Mouse (Mus musculus): ENCODE data around the gene Loxl3.

Loxl3 gene

GRCm38 (mm10) chr6:83033249-83034185, at the start of gene Loxl3, which contains the start of gene Dok1:
Gene Loxl3 (plus strand): TSS chr6:83034173.
Gene Dok1 (minus strand): TSS chr6:83033471.
- no peak for DNase-seq

DNA sequence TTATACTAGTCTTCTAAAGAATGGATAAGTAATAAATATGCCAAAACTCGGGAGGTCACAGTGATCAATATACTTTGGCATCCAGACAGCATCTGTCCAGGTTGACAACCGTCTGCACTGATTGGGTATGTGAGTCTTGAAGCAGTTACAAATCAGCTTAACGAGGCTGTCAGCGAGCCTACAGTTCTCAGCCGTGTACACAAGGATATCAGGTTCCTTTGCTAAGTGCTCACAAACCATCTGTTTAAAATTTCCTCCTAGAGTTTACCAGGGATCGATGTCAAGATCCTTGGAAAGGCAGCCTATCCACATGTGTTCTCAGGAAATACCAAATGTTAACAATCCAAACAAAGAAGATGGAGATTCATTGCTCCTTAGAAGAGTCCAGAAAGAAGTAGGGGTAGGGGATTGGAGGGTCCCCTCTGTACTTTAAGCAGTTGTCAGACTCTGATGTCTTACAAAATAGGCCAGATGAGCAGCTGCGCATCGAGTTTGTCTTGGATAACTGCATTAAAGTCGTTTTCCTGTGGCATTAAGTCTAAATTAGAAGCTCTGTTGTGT, 46.5 kb upstream of the Loxl3 start:
- DNase-seq: no peak

DNA sequence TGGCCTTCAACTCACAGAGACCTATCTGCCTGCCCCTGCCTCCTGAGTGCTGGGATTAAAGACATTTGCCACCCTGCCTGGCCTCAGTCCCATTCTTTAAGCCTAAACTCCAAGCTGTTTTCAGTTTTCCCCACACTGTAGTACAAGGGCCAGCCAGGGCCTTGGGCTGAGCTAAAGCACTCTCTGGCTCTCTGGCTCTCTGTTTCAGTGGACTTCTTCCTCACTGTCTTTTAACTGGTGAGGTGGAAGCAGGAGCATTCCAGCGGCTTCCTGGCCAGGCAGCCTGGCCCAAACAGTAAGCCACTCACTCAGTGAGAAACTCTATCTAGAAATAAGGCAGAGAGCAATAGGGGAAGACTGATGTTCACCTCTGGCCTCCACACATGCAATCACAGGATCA, 40.3 kb upstream of the Loxl3 start:
- no peak for DNase-seq

GRCm38 (mm10) chr6:82994372-82994771, 39.6 kb upstream of the Loxl3 start:
- no peak for DNase-seq

GRCm38 (mm10) chr6:82996740-82997315, 37.1 kb upstream of the Loxl3 start:
- DNase-seq: peak; percentile 81

GRCm38 (mm10) chr6:82997511-82998102, 36.4 kb upstream of the Loxl3 start:
- DNase-seq: no peak

GRCm38 (mm10) chr6:82998326-82998725, 35.6 kb upstream of the Loxl3 start:
- DNase-seq: no peak

DNA sequence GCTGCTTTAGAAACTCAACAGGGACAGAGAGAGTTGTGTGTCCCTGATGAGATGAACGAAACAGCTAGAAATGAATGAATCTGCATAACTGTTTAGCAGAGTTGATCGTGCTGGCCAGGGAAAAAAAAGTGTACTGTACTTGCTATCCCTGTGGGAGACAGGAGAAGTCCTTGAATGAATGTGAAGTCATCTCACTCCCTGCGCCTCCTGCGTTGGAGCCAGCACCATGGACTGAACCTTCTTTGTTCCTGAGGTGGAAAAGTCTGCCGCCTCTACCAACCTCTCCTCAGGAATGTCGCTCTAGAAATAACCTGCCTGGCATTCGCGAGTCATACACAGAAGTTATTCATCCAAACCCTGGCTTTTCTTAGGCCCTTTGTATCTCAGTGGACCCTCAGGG, 34.0 kb upstream of the Loxl3 start:
- no peak for DNase-seq

DNA sequence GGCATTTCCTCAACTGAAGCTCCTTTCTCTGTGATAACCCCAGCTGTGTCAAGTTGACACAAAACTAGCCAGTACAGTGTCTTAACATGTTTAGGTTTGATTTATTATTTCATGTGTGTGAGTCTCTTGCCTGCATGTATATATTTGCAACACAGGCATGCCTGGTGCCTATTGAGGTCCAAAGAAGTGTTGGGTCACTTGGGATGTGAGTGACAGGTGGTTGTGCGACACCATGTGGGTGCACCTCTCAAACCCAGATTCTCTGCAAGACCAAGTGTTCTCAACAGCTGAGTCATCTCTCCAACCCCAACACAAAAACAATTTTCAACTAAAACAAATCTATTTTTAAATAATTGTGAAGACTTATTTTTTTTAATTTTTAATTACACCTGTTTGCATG, 30.9 kb upstream of the Loxl3 start:
- no peak for DNase-seq

GRCm38 (mm10) chr6:83003850-83004249, 30.1 kb upstream of the Loxl3 start:
- no peak for DNase-seq

- no peak for DNase-seq
Observed at GRCm38 (mm10) chr6:83004309-83004708, 29.7 kb upstream of the Loxl3 start.

GRCm38 (mm10) chr6:83004872-83005271, 29.1 kb upstream of the Loxl3 start:
- no peak for DNase-seq

GRCm38 (mm10) chr6:83005444-83006011, 28.4 kb upstream of the Loxl3 start:
- DNase-seq: no peak

GRCm38 (mm10) chr6:83006114-83006513, 27.9 kb upstream of the Loxl3 start:
- DNase-seq: no peak

DNA sequence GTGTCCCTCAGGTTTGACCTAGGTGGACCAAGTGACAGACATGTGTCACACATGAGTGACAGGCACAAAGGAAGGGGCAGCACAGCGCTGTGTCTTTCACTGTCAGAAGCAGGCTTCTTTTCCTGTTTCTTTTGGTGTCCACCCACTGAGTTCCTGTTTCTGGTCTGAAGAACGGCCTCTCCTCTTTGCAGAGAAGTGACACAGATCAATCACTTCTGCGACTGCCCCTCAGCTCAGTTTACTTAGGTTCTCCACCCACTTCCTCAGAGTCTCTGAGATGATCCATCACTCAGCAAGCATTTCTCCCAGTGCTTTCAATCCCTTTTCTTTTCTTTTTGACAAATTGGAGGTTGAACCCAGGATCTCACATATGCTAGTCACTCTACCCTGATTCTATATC, 25.3 kb upstream of the Loxl3 start:
- DNase-seq: no peak

- DNase-seq: no peak
Observed at GRCm38 (mm10) chr6:83010010-83010409, 24.0 kb upstream of the Loxl3 start.

DNA sequence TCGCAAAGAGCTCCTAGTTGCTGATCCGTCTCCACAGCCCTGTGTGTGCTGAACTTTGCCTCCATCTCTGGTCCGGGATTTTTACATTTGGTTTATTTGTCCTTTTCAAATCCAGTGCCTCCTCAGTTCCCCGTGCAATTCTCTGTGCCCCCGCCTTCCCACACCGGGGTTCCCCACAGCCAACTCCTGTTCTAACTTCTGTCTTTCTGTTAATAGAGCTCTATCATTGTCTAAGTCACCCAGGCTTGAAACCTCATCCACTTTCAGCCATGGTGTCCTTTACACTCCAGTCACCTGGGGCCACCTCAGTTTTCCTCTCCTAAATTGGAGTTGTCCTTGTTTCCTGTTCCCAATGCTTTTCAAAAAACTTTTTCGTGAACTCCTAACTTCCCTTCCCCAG, 22.7 kb upstream of the Loxl3 start:
- no peak for DNase-seq

DNA sequence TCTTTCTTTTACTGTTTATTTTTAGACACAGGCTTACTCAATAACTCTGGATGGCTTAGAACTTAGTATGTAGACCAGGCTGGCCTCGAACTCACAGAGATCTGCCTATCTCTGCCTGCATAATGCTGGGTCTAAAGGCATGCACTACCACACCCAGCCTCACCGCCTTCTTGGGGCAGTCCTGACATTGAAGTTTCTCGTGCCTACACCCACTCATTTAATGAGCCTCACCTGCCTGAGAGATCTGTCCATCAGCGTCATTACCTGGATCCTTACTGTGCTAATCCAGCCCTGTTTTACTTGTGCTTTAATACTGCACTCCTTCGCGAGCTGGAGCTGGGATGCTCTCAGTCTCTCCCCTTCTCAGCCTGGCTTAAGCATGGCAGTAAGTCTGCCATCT, 22.2 kb upstream of the Loxl3 start:
- no peak for DNase-seq

DNA sequence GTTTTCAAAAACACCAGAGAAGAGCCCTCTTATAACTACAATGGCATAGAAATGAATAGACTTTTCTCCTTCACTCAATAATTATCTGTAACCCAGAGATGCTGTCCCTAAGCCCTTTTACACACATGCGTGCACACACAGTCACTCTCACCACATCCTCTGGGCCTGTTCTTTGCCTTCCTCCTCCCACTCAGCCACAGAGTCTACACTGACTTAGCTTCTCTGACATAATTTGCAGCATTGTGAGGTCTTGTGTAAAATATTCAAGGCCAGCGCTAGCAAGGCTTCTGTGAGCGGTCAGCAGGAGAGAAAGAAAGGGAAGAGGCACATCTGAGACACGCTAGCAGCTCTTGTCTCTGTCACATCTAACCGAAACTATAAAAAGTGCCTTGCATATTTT, 20.5 kb upstream of the Loxl3 start:
- DNase-seq: no peak

DNA sequence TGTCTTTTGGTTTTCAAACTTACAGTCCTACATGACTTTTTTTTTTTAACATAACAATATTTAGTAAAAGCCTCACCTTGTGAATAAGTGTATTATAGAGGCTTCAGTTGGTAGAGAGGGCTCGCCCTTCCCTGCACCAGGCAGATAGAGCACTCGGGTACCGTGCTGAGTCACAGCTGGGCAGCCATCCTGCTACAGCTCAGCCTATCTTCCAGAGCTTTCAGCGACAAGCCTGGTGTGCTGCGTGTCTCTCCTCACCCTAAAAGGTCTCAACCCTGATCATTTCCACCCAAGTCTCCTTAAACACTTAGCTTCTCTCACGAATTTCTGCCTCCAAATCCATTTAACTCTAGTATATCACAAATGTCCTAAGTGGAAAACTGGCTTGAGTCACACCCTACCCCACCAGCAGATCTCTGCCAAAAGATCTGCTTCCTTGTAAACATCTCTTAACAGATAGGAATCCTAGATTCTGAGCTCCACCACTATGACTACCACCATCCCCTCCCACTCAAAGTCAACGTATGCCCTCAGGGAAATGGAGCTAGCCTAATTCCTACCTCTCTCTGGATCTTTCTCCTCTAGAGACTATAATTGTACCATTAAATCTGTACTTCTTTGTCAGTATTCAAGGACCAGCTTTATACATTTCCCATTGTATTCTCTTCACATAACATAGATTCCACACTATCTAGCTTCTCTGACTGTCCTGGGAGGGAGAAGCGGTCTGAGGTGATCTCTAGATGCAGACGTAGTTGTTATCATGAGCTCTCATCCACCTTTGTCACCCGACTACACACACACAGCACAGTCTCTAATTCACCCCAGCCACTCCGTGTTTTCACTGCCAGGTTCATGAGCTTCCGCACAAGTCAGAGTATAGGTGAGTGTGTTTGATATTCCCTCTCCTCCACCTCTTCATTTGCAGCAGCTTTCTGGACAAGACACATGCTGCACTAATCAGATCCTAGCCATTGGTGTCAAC, 19.2 kb upstream of the Loxl3 start:
- no peak for DNase-seq

- no peak for DNase-seq
Observed at GRCm38 (mm10) chr6:83015749-83016148, 18.2 kb upstream of the Loxl3 start.

DNA sequence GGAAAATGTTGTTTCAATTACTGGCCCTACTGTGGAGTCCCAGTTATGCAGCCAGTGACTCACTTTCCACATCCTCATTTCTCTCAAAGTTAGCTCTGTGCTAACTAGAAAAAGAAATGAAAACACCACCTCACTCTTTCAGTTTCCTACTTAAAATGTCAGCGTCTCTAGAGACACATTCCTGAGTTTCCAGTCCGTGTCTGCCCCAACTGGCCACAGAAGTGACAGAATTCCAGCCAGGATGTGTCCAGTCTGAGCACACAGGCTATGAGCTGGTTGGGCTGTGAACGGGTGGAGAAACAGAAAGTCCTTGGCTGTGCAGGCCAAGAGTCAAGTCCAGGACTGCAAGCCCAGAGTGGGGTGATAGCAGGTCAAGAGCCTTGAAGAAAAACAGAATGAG, 16.8 kb upstream of the Loxl3 start:
- DNase-seq: no peak
